14 mouse cellular contexts compared by ENCODE assay signal in genomic region chr10:116678950-116679735, GRCm38 (mm10).
"Had no signal": no experiment of that assay in that cellular context is flagged by ENCODE, and none has a peak within 500 bp of the region (broad histone marks: within the 10 kb centered on the region; RNA-seq: fewer than 3 reads in every experiment).

No protein-coding gene starts in this region.

- H3K27me3 ChIP-seq: intestine, embryonic 15.5 days; kidney, embryonic 15.5 days; limb, embryonic 12.5 days; lung, embryonic 15.5 days; midbrain, embryonic 13.5 days; neural tube, embryonic 12.5 days had no signal

- DNase-seq: kidney, adult 2 months; kidney, postnatal 14 days; lung, postnatal 36 days; retina, postnatal 1 day; right cerebral cortex, postnatal 4 days had no signal

- H3K4me3 ChIP-seq: intestine, embryonic 15.5 days; kidney, embryonic 15.5 days; limb, embryonic 12.5 days; lung, embryonic 15.5 days; midbrain, embryonic 13.5 days; myocyte; neural tube, embryonic 12.5 days had no signal

- H3K36me3 ChIP-seq: intestine, embryonic 15.5 days; kidney, embryonic 15.5 days; limb, embryonic 12.5 days; lung, embryonic 15.5 days; midbrain, embryonic 13.5 days; neural tube, embryonic 12.5 days had no signal

- H3K4me2 ChIP-seq: intestine, embryonic 15.5 days; kidney, embryonic 15.5 days; limb, embryonic 12.5 days; lung, embryonic 15.5 days; midbrain, embryonic 13.5 days; neural tube, embryonic 12.5 days had no signal

- H3K9me3 ChIP-seq: intestine, embryonic 15.5 days; kidney, embryonic 15.5 days; lung, embryonic 15.5 days had no signal

- H3K4me1 ChIP-seq: intestine, embryonic 15.5 days; kidney, embryonic 15.5 days; midbrain, embryonic 13.5 days; neural tube, embryonic 12.5 days had no signal

- ATAC-seq: intestine, embryonic 15.5 days; midbrain, embryonic 13.5 days had no signal

- H3K27ac ChIP-seq: intestine, embryonic 15.5 days; kidney, embryonic 15.5 days; limb, embryonic 12.5 days; liver, embryonic 14.5 days; lung, embryonic 15.5 days; midbrain, embryonic 13.5 days; neural tube, embryonic 12.5 days; stomach, postnatal 0 days had no signal

- H3K9ac ChIP-seq: intestine, embryonic 15.5 days; kidney, embryonic 15.5 days; limb, embryonic 12.5 days; liver, embryonic 14.5 days; lung, embryonic 15.5 days; midbrain, embryonic 13.5 days; neural tube, embryonic 12.5 days had no signal
